Comparison of ENCODE assay signal across 24 mouse cellular contexts in the genomic region with DNA sequence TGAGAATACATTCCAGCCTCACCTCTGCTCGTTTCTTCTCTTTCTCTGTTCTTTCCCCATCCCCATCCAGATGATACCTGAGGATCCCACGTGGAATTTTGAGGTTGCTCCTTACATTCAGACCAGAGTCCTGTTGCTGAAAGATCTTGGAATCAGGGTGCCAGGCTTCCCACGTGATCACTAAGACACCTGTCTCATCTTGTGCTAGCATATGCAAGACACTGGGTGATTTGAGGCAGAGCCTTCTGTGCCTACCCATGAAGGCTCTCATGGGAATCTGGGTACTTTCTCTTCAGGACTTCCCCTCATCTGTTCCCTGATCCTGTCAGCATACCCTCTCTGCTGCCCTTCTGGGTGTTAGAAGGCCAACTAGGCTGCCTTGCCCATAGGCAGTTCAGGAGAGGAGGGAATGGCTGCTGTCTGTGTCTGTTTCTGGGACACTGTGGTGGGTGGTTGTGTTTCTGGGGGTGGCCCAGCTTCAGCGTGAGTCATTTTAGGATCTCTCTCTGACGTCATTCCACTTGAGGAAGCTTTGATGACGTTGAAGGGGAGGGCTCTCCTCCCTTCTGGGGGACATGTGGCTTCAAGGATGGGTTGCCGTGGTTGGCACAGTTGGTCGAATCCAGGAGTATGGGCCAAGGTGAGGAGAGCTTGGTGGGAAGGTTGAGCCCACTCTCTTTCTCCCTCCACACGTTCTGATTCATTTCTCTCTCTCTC. TPM values are rescaled to one million over a fixed set of nuclear protein-coding genes. Genes with fewer than 3 reads are reported as not detected.
A peak's percentile ranks its signal among the peaks of the same experiment; 100 is the strongest.
DNase-seq lines count a peak whose midpoint lies in the region; TF ChIP-seq lines count a peak whose summit lies in the region.
"Had no signal": no experiment of that assay in that cellular context is flagged by ENCODE, and none has a peak within 500 bp of the region (broad histone marks: within the 10 kb centered on the region; RNA-seq: fewer than 3 reads in every experiment).

No protein-coding gene starts in this region.

- DNase-seq in layer of hippocampus, adult 2 months (ENCODE audit: low spot score in 2 of 2), result no peak
- no peak for DNase-seq in layer of hippocampus, postnatal 10 days (ENCODE audit: low spot score in 2 of 2)
- peak; percentile 34 for DNase-seq in 416B (ENCODE audit: low read depth)
- DNase-seq in CD4-positive helper T cell, adult 2 months (ENCODE audit: low read depth, low spot score), result peak; percentile 79
- peak; percentile 32 to 59 for DNase-seq in natural killer cell, adult 2 months (ENCODE audit: low spot score in 2 of 2)
- no peak for DNase-seq in c-Kit-positive CD71-positive TER-119-positive erythroid progenitor cells, embryonic 14.5 days (ENCODE audit: low spot score)
- no peak for DNase-seq in thymus, postnatal 10 days (ENCODE audit: low spot score in 2 of 2)
- DNase-seq: adrenal gland, postnatal 36 days; cerebellum, adult 9-10 months; gastrocnemius, adult 2 months; heart, adult 11 months; heart, postnatal 14 days; kidney, adult 9 months; kidney, postnatal 25 days; thymus, adult 2 months had no signal

- H3K4me3 ChIP-seq in layer of hippocampus, adult 2 months, result no peak overlapping the region
- H3K4me3 ChIP-seq: embryonic facial prominence, embryonic 10.5 days; gastrocnemius, adult 2 months; heart, embryonic 12.5 days; intestine, embryonic 15.5 days; limb, embryonic 12.5 days; lung, embryonic 15.5 days; midbrain, embryonic 13.5 days had no signal

- peak overlapping the region; percentile 51; the same call in 1 of the 2 replicates for H3K27ac ChIP-seq in layer of hippocampus, adult 2 months
- H3K27ac ChIP-seq: gastrocnemius, adult 2 months; hindbrain, embryonic 14.5 days; intestine, embryonic 15.5 days; limb, embryonic 12.5 days; liver, embryonic 14.5 days; lung, embryonic 15.5 days; macrophage; midbrain, embryonic 13.5 days had no signal

- TF ChIP-seq CTCF in layer of hippocampus, adult 2 months (conservative IDR thresholded peaks at IDR 0.05), result no peak

RNA-seq across cellular contexts. Expression of gene Cmip, which starts 28.1 kb away (rescaled TPM):
- 100 to 1,000 TPM; 269 to 286 TPM for total RNA-seq in layer of hippocampus, adult 2 months (2021)
- 100 to 1,000 TPM; 338 to 353 TPM for total RNA-seq in layer of hippocampus, postnatal 10 days (2021)

Comparison
In these comparisons a context has a peak if more than half of its experiments do, and no peak if none do; other contexts are left out.
1. DNase-seq: peak in 416B (single experiment), CD4-positive helper T cell, adult 2 months (single experiment) and natural killer cell, adult 2 months (2 of 2); none in layer of hippocampus, adult 2 months (0 of 2), layer of hippocampus, postnatal 10 days (0 of 2), c-Kit-positive CD71-positive TER-119-positive erythroid progenitor cells, embryonic 14.5 days (single experiment) and thymus, postnatal 10 days (0 of 2).